Mouse (Mus musculus): ENCODE results near the gene Rps6ka2. TPM values are rescaled to one million over a fixed set of nuclear protein-coding genes. Genes with fewer than 3 reads are reported as not detected.

Rps6ka2 gene
- total RNA-seq, 2 experiments from 2014 or later = 18.3 to 18.5 TPM

DNA sequence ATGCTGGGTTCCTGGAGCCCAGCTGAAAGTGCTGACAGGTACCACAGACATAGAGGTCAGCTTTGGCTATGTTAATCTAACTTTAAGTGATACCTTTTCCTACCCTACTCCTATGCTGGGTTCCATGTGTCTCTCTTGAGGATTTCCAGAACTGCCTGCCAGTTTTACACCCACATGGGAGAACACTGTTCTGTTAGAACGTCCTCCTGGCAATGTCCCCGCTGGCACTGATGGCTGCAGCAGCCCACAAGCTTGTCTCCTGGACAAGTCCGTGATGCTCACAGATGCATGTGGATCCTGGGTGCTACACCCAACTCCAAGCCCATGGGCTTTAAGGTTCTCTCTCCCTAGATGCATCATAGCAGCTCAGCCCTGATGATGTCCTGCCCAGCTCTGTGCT lies 44.1 kb downstream of the Rps6ka2 start:
- intact Hi-C loops (cut with DNase I) = no loop called here
- no peak for DNase-seq

DNA sequence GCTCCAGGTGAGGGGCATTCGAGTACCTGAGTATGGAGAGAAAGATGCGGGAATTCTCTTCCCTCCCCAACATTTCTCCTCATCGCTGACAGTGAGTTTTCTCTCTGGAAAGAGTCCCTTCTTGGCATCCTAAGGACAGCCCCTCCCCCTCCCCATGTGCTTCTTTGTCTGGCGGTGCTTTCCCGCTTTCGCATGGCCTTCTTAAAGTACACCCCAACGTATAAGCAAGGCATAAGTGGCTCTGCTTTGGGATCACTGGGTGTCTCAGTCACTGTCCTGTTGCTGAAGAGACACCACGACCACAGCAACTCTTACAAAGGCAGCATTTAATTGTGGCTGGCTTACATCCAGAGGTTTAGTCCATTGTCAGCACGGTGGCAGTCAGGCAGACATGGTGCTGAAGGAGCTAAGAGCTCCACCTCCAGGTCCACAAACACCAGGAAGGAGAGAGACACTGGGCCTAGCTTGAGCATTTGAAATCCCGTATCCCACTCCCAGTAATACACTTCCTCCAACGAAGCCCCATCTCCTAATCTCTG lies 47.9 kb downstream of the Rps6ka2 start:
- intact Hi-C loops (cut with DNase I) = no loop called here
- no peak for DNase-seq

DNA sequence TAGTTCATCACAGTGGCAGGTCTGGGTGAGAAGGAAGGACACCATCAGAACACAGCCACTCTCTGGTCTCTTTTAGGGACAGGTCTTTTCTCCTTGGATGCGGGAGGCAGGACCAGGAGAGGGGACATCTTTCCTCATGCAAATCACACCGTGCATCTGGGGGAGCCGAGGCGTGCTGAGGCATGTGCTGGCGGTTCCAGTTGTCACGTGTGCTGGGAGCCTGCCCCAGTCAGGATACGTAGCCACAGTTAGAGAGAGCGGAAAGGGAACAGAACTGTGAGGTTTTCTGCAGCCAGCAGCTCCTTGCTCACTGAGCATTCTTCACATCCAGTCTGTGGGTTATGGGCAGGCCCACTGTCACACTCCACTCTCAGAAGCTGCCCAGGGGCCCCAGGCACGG lies 48.5 kb downstream of the Rps6ka2 start:
- intact Hi-C loops (cut with DNase I) = no loop called here
- no peak for DNase-seq

DNA sequence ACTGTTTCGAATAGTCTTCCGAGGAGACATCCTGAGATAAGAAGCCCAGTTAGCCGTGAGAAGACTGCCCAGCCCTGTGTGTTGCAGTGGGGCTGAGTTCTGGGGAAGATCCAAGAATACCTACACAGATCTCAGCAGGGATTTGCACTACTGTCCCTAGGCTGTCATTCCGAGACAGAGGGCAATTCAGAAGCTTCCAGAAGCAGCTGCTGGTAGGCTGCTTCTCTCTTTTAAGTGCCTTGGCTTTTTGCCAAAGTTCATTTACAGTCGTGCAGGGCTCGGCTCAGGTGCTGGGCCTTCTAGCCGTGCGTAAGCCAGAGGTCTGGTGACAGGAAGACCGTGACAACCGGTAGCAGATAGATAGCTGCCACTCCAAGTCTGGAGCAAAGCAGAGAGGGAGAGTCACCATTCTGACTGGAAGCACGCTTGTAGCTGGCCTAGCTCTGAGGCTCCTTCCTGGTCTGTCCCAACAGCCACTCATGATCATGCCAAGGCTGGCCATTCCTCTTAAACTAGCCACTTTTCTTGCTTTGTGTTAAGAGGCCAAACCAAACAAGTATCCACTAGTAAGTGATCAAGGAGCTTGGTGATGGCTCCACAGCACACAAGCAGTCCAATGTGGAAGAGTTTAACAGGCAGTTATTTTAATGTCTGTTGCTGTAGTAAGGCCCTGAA lies 49.3 kb downstream of the Rps6ka2 start:
- intact Hi-C loops (cut with DNase I) = no loop called here
- DNase-seq = no peak

DNA sequence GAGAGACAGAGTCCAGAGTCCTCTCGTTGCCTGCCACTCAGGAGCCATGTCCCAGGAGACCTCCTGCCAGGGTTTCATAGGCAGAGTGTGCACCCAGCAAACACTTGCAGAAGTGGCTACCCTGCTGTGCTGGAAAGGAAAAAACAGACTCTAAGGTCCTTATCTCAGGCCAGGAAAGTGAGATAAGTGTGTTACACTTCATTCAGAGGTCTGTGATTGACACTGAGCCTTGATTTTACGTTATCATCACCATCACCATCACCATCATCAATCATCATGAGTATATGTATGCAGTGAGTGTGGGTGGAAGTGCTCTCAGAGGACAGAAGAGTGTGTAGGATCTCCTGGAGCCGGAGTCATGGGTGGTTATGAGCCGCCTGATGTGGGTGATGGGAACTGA lies 51.4 kb downstream of the Rps6ka2 start:
- no peak for DNase-seq
- intact Hi-C loops (cut with DNase I) = no loop called here

DNA sequence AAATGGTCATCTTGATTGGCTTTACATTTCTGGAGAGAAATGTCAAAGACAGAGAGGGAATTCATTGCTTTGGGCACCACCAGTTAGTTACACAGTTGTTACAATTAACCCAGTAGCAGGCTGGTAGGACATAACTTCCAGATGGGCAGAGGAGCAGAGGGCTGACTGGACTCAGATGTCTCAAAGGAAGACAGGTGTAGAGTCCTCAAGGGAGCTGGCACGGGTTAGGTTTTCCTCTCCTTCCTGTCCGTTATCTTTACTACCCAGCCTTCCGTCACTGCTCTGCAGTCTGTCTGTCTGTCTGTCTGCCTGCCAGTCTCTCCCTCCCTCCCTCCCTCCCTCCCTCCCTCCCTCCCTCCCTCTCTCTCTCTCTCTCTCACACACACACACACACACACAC lies 52.3 kb downstream of the Rps6ka2 start:
- intact Hi-C loops (cut with DNase I) = no loop called here
- no peak for DNase-seq

DNA sequence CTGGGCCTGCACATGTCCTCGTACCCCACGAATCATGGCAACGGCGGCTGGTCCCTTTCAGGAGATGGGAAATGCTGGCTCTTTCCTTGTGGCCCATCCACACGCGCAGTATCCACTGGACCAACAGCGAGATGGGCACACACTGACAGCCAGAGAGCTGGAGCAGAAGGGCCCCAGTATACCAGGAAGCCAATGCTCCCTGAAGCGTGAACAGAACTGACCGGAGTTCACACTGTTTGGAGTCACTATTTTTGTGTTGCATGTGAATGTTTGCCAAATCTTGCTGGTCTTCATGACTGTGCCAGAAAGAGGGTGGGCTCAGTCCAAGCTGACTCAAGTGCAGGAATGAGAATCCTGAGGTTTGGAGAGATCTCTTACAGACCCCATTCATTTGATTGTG lies 58.6 kb downstream of the Rps6ka2 start:
- intact Hi-C loops (cut with DNase I) = no loop called here
- no peak for DNase-seq

DNA sequence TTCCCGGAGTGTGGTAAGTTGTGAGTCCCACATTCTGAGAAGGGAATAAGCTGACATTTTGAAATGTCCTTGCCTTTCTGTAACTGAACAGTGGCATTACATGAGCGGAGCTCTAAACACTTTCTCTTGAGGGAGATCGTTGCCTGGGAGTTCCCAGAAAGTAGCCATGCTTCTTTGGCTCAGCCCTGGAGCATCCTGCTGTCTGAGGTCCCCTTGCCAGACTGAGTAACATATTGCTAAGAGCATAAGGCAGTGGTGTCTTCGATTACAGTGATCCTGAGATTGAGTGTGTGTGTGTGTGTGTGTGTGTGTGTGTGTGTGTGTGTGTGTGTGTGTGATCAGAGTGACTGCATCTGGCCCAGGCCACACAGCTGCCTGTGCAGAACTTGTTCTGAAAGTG lies 61.4 kb downstream of the Rps6ka2 start:
- intact Hi-C loops (cut with DNase I) = no loop called here
- no peak for DNase-seq

DNA sequence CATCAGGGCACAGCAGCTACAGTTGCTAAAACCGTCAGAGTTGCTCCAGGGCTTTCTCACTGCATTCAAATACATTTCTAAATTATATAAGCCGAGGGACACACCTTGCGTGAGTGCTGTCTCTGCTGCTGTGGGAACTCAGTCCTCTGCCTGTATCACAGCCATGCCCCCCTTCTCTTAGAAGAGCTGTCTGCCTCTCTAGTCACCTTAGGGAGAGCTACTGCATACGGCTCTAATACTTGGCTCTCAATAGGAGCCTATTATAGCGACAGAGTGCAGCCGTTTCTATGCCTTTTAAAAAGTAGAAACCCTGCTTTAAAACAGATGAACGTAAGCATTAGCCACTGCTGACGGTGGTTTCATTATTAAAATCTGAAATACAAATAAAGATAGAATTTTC lies 61.9 kb downstream of the Rps6ka2 start:
- intact Hi-C loops (cut with DNase I) = no loop called here
- no peak for DNase-seq

DNA sequence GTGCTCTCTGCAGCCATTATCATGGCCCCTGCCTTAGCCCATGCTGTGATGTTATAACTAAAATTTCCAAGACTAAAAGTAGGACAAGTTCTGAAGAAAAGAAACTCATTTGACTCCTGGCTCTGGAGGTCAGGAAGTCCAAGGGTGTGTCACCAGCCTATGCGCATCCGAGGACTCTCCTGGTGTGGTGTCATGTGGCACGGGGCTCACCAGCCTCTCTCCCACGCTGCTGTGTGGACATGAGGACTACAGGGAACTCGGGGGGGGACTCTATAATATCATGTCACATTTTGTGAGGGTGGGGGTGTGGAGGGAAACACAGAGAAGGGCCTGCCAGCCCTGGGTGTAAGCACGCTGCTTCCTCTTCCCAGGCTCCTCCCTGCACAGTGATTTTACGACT lies 62.5 kb downstream of the Rps6ka2 start:
- no peak for DNase-seq

DNA sequence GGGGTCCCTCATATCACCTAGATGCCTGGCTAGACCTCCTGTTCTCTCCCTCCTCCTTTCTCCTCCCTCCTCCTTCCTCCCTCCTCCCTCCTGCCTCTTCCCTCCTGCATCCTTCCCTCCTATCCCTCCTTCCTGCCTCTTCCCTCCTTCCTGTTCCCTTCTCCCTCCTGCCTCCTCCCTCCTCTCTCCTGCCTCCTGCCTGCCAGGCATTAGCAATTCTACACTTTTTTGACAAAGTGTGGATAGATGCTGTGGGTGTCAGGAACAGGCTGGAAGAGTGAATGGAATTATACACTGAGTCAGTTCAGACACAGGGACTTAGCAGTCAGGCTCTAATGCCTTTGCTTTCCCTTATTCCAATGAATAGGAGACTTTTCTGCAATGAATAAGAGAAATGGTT lies 63.3 kb downstream of the Rps6ka2 start:
- DNase-seq = no peak
- intact Hi-C loops (cut with DNase I) = no loop called here

More for the DNA sequence above, 62.5 kb downstream of the Rps6ka2 start:
- intact Hi-C loops (cut with DNase I) = no loop called here

DNA sequence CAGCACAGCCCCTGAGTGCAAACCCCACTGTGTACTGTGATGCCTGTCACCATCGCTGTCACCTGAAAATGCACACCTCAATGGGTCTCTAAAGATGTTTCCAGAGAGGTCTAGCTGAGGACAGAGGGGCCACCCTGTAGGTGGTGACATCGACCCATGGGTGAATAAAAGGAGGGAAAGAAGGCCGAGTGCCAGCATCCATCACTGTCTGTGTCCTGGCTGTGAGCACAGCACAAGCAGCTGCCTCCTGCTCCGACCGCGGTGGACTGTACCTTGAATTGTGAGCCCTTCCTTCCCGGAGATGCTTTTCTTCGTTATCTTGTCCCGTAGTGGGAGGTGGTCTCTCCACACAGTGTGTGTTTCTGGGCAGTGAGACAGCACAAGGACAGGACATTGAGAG lies 67.8 kb downstream of the Rps6ka2 start:
- DNase-seq = no peak
- intact Hi-C loops (cut with DNase I) = no loop called here

DNA sequence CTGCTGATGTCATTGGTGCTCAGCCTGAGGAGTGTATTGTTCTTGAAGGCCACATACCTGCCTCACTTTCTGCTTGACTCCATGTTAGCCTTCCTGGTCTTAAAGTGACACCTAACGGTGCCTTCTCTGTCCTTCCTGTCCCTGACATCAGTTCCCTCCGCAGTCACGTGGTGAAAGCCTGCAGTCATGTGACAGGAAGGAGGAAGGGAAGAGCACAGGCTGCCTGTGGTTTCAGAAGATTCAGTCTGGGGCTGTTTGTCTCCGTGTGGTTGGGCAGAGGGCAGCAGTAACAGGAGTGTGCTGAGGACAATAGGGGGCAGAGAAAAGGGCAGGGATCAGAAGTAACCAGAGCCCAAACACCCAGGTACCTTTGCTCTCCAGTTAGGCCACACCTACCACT lies 68.9 kb downstream of the Rps6ka2 start:
- DNase-seq = no peak
- intact Hi-C loops (cut with DNase I) = no loop called here

DNA sequence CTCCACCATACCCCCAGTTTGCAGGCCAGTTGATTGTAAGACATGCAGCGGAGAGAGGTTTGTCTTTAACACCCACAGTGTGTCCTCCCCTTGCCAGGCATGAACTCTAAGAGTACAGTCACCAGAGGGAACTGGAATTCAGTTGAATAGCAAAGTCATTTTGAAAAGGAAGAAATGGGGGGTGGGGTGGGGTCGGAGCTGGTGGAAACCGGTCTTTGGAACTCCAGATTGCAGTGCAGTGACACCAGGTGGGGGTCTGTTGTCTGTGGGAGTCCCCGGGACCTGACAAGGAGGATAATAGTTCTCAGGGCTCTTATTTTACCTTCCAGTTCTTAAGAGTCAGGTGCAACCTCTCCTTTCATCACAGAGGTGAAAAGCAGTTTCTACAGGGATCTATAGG lies 70.6 kb downstream of the Rps6ka2 start:
- intact Hi-C loops (cut with DNase I) = no loop called here
- no peak for DNase-seq

DNA sequence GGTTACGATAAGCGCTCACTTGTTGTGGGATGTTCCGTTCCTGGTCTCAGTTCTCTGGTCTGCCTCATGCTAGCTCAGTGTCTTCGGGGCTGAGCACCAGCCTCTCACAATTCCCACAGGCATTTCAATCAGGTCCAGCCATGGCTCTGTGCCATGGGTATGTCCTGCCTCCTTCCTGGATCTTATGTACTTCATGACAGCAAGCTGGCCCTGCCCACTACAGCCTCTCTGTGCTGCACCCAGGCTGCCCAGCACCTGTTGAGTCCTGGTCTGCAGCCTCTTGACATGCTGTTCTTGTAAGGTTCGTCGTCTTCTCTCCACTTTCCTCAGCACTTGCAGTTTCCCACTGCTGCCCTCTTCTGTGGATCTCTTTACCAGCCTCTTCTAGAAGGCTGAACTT lies 75.2 kb downstream of the Rps6ka2 start:
- DNase-seq = no peak
- intact Hi-C loops (cut with DNase I) = no loop called here

DNA sequence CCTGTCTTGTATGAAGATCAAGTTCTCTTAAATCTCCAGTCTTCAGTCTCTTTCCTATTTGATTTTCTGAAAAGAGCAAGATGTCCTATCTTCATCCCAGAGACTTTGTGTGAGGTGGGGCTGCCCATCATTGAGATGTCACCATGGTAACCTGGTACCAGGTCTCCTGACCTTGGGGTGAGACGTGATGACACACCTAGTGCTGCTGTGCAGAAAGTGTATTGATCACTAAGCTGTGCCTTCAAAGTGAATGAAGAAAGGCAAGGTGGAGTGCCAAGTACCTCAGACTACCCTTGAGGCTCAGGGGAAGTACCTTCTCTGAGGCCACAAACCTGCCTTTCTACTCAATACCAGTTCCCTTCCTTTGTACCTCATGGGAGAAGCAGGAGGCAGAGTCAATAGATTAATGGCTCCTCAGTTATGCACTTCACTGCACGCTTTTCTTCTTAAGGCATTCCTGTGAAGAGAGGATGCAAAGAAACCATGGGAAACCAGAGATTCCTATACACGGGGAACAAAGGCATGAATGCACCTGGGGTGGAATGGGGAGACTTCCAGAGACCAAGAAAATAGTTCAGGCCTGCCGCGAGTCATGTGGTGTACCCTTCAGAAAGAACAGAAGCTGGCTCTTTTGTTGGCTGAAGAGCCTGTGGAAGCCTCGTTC lies 77.1 kb downstream of the Rps6ka2 start:
- no peak for DNase-seq
- intact Hi-C loops (cut with DNase I) = no loop called here

DNA sequence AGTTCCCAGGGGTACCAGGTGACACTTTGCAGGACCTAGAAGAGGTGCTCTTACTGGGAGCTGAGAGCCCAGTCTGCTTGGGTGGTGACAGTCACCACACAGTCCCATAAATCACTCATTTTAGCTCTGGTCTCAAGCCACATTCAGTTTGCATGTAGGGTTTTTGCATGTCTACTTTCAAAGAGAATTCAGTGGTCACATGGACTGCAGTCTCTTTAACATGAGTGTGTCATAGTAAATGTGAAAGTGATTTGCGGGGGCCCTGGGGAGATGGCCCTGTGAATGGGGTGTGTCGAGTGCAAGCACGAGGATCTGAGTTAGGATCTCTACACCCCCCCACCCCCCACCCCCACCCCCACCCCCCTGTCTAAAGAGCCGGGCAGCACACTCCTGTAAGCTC lies 80.5 kb downstream of the Rps6ka2 start:
- intact Hi-C loops (cut with DNase I) = no loop called here

DNA sequence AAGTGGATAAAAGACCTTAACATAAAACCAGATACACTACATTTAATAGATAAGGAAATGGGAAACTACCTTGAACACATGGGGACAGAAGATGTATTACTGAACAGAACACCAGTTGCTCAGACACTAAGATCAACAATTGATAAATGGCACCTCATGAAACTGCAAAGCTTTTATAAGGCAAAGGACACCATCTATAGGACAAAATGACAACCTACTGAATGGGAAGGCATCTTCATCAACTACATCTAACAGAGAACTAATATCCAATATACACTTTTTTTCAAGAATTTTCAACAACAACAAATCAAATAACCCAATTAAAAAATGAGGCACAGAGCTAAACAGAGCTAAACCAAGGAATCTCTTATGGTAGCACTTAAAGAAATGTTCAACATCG lies 87.3 kb downstream of the Rps6ka2 start:
- no peak for DNase-seq
- intact Hi-C loops (cut with DNase I) = loop anchor here (5.0 kb wide), 1 partner anchor 115 kb away; no protein-coding TSS in a partner anchor

More for the DNA sequence above, 80.5 kb downstream of the Rps6ka2 start:
- no peak for DNase-seq

DNA sequence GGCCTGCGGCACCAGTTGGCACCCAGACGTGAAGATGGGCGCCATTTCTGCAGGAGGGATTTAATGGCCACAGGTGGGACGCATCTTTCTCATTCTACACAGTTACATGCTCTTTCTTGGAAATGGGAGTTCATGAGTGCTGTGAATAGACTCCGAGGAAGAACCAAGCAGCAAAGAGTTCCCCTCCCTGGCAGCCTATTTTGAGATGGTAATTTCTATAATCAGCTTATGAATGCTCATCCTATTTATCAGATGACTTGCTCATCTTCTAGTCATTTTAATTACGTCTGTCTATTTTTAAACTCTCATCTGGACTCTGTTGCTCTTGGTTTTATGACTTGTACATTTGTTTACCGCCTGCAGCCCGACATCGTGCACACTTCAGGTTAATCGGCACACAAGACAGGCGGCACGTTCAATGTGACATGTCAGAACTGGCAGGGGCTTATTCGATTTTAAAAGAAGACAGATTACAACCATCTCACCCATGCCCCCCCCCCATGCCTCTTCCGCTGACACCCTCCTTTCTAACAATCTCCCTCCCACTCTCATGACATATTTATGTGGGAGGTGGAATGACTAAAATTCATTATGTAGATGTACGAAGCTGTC lies 88.9 kb downstream of the Rps6ka2 start:
- no peak for DNase-seq
- intact Hi-C loops (cut with DNase I) = loop anchor here (5.0 kb wide), 1 partner anchor 117 kb away; no protein-coding TSS in a partner anchor

DNA sequence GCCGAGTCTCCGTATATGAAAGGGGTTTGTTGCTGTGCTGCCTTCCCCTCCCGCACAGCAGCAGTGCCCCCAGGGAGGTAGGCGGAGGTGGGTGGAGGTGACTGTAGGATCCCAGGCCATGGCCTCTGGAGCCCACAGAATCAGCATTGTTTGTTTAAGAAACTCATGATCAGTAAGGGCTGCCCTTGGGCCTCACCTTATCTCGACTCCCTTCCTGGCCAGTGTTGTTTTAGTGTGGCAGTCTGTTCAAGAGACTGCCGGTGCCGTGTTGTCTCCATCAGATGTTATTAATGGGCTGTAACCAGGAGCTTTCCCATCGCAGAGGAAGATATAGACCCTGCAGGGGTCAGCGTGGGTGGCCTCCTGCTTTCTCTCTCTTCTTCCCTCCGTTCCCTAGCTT lies 90.4 kb downstream of the Rps6ka2 start:
- DNase-seq = no peak
- intact Hi-C loops (cut with DNase I) = no loop called here

DNA sequence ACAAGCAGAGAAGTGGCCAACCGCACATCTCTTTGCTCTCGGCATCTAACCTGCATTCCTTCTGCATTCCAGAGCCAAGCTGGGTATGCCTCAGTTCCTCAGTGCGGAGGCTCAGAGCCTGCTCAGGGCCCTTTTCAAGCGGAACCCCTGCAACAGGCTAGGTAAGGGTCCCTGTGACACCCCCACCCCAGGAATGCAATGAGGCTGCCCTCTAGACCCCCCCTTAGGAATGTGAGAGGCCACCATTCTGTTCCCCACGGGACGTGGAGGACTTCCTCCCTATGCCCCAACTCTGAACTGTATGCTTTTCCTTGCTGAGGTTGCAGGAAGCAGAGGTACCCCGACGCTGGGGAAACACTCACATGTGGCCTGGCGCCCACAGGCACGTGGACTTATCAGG lies 92.1 kb downstream of the Rps6ka2 start:
- DNase-seq = no peak
- intact Hi-C loops (cut with DNase I) = no loop called here

DNA sequence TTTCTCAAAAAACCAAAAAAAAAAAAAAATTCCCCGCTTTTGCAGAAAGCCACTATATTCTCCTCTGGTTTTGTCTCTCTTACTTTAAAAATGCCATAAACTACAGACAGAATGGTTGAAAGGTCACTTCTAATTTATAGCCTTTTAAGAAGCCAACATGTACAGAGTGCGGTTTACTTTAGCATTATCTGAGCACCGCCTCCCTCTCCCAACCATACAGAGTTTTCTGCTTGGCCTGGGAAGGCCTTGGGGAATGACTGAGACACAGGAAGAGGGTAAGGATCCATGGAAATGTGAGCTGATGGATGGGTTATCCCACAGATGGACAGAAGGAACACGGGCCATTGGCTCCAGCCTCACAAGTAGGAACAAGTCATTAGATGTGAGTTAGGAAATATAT lies 92.7 kb downstream of the Rps6ka2 start:
- no peak for DNase-seq
- intact Hi-C loops (cut with DNase I) = no loop called here
